Mouse (Mus musculus): ENCODE measurements around the gene Zfyve28. TPM values are rescaled to one million over a fixed set of nuclear protein-coding genes. Genes with fewer than 3 reads are reported as not detected.

The Zfyve28 gene
- polyA plus RNA-seq, 1 experiment = 42.2 TPM

DNA sequence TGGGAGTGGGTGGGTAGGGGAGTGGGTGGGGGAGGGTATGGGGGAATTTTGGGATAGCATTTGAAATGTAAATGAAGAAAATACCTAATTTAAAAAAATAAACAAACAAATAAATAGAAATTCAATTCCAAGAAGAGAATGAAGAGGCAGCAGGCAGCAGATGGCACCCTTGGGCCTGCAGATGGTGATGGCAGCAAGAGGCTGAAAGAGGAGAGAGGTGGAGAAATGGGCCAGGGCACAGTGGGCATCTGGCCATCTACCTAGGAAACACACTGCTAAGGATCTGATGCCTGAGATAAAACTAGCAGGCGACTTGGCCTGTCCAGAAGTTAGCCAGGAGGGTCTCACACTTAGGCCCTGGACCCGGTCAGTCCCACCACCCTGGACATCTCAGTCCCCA lies 83.3 kb downstream of the Zfyve28 start:
- H3K4me1 ChIP-seq (ENCODE audit: control insufficient read depth, insufficient read depth, low read length) = no peaks in the 10 kb centered on the region
- H3K4me3 ChIP-seq (ENCODE audit: insufficient read depth, low read length) = no peak overlapping the region
- no peak overlapping the region for H3K27ac ChIP-seq (ENCODE audit: insufficient read depth, low read length)
- TF ChIP-seq CTCF (IDR thresholded peaks at IDR 0.05; ENCODE audit: extremely low read depth, insufficient read depth, low read length) (no peak), POLR2A (IDR thresholded peaks at IDR 0.05; ENCODE audit: extremely low read depth, insufficient read depth, low read length) (no peak)

DNA sequence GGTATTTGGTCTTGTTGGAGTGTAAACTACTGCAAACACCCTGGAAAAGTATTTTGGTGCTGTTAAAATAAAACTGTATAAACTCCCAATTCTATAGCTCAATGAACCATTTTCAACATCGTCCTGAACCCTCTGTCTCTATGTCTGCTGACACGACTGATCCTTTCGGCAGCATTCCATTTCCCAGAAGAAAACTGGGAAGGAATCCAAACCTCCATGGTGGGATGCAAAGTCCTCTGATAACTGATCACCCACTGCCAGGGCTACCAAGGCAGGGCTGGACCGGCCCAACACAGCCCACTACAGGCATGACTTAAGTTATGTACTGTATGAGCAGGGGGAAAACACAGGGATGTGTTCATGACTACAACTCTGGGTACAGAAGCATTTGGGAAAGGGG lies 86.2 kb downstream of the Zfyve28 start:
- Histone ChIP-seq H3K4me3 (ENCODE audit: insufficient read depth, low read length) (no peak overlapping the region), H3K27ac (ENCODE audit: insufficient read depth, low read length) (no peak overlapping the region), H3K4me1 (ENCODE audit: control insufficient read depth, insufficient read depth, low read length) (no peaks in the 10 kb centered on the region; the same call in 1 of the 2 replicates)
- no peak for TF ChIP-seq POLR2A (IDR thresholded peaks at IDR 0.05; ENCODE audit: extremely low read depth, insufficient read depth, low read length)
- no peak for TF ChIP-seq CTCF (IDR thresholded peaks at IDR 0.05; ENCODE audit: extremely low read depth, insufficient read depth, low read length)

DNA sequence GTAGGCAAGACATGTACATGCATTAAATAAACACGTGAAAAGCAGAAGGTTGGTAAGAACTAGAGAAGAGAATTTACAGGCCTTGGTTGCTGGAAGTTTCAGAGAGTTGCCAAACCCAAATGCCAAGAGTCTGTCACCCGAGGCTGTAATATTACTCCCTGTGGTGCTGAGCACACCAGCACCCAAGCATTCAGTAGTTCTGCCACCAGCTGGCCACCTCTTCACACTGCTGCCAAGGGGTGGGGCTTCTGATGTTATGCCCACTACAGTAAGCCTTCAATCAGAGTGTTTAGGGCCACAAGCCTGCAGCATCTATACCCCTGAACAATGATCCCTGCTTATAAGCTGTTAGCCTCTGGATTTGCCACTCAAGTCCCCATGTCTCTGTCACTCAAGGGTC lies 86.9 kb downstream of the Zfyve28 start:
- no peak overlapping the region for H3K4me3 ChIP-seq (ENCODE audit: insufficient read depth, low read length)
- no peaks in the 10 kb centered on the region; the same call in 1 of the 2 replicates for H3K4me1 ChIP-seq (ENCODE audit: control insufficient read depth, insufficient read depth, low read length)
- TF ChIP-seq POLR2A (IDR thresholded peaks at IDR 0.05; ENCODE audit: extremely low read depth, insufficient read depth, low read length) (no peak), CTCF (IDR thresholded peaks at IDR 0.05; ENCODE audit: extremely low read depth, insufficient read depth, low read length) (no peak)
- H3K27ac ChIP-seq (ENCODE audit: insufficient read depth, low read length) = no peak overlapping the region

DNA sequence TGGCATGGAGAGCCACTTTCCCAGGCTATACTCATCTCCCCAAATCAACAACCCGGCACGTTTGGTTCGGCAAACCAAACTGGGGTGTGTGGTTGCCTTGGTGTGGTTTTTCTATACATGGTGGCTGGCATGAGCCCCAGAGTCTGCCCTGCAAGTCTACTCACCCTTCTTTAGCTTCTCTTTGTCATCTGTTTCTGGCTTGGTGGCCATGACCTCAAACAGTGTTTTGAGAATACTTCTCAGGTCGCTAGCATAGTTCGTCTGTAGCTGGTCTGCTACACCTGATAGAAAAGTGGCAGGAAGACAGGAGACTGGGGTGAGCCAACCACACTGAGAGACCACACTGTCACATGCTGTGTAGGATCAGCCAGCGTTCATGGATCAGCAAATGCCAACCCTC lies 89.6 kb downstream of the Zfyve28 start:
- Histone ChIP-seq H3K4me1 (ENCODE audit: control insufficient read depth, insufficient read depth, low read length) (peaks cover 11% of the 10 kb centered on the region), H3K4me3 (ENCODE audit: insufficient read depth, low read length) (no peak overlapping the region), H3K27ac (ENCODE audit: insufficient read depth, low read length) (no peak overlapping the region)
- TF ChIP-seq CTCF (IDR thresholded peaks at IDR 0.05; ENCODE audit: extremely low read depth, insufficient read depth, low read length) = no peak
- TF ChIP-seq POLR2A (IDR thresholded peaks at IDR 0.05; ENCODE audit: extremely low read depth, insufficient read depth, low read length) = no peak

DNA sequence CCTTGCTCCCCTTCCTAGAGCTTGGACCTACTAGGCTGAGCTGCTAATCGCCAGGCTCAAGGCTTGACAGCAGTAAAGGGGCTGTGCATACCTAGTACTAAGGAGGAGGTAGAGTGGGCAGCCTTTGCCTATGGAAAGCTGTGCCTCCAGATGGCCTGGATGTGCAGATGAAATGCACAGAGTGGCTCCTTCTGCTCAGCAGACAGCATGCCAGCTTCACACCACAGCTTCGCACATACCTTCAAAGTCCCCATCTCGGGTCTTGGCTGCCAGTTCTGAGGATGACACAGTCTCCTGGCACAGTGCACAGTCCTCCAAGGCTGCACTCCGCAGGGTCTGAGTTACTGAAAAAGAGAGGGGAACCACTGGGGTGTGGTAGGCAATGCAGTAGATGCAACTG lies 91.0 kb downstream of the Zfyve28 start:
- H3K4me3 ChIP-seq (ENCODE audit: insufficient read depth, low read length) = no peak overlapping the region
- H3K27ac ChIP-seq (ENCODE audit: insufficient read depth, low read length) = 0 out of 2 replicates have a peak overlapping the region, but pooled peaks have one; percentile 6
- no peak for TF ChIP-seq CTCF (IDR thresholded peaks at IDR 0.05; ENCODE audit: extremely low read depth, insufficient read depth, low read length)
- TF ChIP-seq POLR2A (IDR thresholded peaks at IDR 0.05; ENCODE audit: extremely low read depth, insufficient read depth, low read length) = no peak
- H3K4me1 ChIP-seq (ENCODE audit: control insufficient read depth, insufficient read depth, low read length) = peaks cover 11% of the 10 kb centered on the region

DNA sequence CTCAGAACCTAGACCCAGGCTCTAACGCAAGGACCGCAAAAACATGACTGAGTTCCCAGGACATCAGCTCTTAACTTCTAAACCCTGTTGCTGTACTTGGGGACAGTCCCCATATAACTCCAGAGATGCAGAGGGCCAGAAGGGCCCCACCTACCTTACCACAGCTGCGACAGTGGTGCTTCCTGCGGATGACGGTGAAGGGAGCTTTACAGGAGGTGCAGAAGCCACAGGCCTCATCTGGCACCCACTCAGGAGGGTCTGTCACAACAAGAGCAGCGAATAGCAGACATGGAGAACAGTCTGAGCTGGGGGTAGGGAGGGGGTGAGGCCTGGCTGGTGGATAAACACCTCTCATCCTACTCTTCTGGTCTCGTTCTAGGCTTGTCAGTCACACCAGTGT lies 91.8 kb downstream of the Zfyve28 start:
- Histone ChIP-seq H3K27ac (ENCODE audit: insufficient read depth, low read length) (no peak overlapping the region), H3K4me1 (ENCODE audit: control insufficient read depth, insufficient read depth, low read length) (peaks cover 11% of the 10 kb centered on the region), H3K4me3 (ENCODE audit: insufficient read depth, low read length) (no peak overlapping the region)
- TF ChIP-seq CTCF (IDR thresholded peaks at IDR 0.05; ENCODE audit: extremely low read depth, insufficient read depth, low read length) (no peak), POLR2A (IDR thresholded peaks at IDR 0.05; ENCODE audit: extremely low read depth, insufficient read depth, low read length) (no peak)

DNA sequence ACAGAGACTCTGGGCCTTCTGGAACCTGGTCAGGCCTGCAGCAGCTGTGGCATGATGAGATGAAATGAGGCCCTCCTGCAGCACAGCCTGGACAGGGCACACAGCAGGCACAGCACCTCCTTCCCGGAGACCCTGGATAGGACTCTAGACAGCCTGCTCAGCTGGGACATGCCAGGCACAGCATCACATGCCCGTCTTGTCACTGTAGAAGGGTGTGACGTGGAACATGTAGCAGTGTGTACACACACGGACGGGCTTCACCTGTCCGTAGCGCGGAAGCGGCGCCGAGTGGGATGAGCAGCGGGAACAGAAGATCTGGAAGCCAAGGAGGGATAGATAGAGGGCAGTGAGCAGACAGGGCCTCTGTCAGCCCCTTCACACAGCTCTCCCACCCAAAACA lies 92.5 kb downstream of the Zfyve28 start:
- Histone ChIP-seq H3K4me3 (ENCODE audit: insufficient read depth, low read length) (no peak overlapping the region), H3K27ac (ENCODE audit: insufficient read depth, low read length) (peak overlapping the region; percentile 83), H3K4me1 (ENCODE audit: control insufficient read depth, insufficient read depth, low read length) (peaks cover 11% of the 10 kb centered on the region)
- TF ChIP-seq POLR2A (IDR thresholded peaks at IDR 0.05; ENCODE audit: extremely low read depth, insufficient read depth, low read length) (no peak), CTCF (IDR thresholded peaks at IDR 0.05; ENCODE audit: extremely low read depth, insufficient read depth, low read length) (no peak)

DNA sequence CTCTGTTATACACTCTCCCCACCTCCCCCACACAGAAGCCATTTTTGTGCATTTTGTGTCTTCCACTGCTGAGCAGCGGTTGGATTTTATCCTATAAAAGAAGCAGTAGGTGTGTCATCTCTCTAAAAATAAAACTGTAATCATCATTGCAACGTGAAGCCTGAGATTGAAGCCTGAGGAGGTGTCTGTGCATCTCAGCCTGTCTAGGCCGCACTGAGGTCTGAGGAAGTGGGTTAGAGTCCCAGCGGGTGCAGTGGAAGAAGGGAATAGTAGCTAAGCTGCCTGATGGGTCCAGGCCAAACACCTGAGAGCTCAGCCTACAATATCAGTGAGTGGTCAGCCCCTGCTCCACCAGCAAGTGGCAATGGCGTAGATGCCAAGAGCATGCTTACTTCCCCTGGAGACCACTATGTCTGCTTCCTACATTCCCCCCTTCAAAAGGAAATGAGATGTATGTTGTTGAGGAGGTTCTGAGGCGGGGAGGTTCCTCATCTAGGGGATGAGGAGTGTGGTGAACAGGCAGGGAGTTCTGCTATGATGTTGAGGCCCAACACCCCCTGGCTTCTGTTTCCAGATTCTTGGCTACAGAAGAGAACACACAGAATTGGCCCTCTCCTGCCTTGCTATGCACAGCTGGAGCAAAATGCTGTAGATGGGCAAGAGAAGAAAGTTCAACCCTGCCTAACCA lies 93.1 kb downstream of the Zfyve28 start:
- peaks cover 11% of the 10 kb centered on the region for H3K4me1 ChIP-seq (ENCODE audit: control insufficient read depth, insufficient read depth, low read length)
- no peak overlapping the region for H3K4me3 ChIP-seq (ENCODE audit: insufficient read depth, low read length)
- H3K27ac ChIP-seq (ENCODE audit: insufficient read depth, low read length) = peak overlapping the region; percentile 83
- TF ChIP-seq CTCF (IDR thresholded peaks at IDR 0.05; ENCODE audit: extremely low read depth, insufficient read depth, low read length) (no peak), POLR2A (IDR thresholded peaks at IDR 0.05; ENCODE audit: extremely low read depth, insufficient read depth, low read length) (no peak)

DNA sequence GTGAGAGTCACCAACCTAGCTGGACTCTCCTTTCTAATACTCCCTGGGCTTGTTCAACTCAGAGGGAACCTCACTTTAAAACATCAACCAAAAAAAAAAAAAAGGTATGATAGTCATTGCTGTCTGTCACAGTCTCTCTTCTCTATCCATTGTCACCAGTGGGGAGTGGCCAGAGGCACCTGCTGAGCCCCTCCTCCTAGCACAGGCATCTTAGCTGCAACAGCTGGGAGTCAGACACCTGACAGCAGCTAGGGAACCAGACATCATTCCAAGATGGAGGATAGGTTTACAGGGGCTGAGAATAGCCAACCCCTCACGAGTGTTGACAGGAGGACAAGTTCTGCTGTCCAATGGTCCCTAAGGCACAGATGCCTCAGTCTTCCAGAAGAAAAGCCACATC lies 93.8 kb downstream of the Zfyve28 start:
- Histone ChIP-seq H3K4me3 (ENCODE audit: insufficient read depth, low read length) (no peak overlapping the region), H3K27ac (ENCODE audit: insufficient read depth, low read length) (peak overlapping the region; percentile 14; the same call in 1 of the 2 replicates)
- TF ChIP-seq POLR2A (IDR thresholded peaks at IDR 0.05; ENCODE audit: extremely low read depth, insufficient read depth, low read length) = no peak
- no peak for TF ChIP-seq CTCF (IDR thresholded peaks at IDR 0.05; ENCODE audit: extremely low read depth, insufficient read depth, low read length)

DNA sequence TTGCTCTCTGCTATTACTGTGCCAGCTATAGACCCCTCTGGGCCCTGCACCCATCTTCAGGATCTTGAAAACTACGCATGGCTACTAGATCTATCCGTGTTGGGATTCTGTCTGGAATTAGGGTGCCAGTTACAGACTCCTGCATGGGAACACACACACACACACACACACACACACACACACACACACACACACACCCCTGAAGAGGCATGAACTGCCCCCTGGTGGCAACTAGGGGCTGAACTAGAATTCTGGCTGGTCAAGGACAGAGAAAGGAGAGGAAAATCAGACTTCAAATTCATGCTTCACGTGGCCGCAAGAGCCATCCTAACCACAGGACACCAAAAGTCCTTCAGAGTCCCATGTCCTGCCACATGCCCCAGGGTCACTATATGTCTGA lies 96.4 kb downstream of the Zfyve28 start:
- no peak overlapping the region for H3K27ac ChIP-seq (ENCODE audit: insufficient read depth, low read length)
- TF ChIP-seq POLR2A (IDR thresholded peaks at IDR 0.05; ENCODE audit: extremely low read depth, insufficient read depth, low read length) (no peak), CTCF (IDR thresholded peaks at IDR 0.05; ENCODE audit: extremely low read depth, insufficient read depth, low read length) (peak; percentile 40)
- no peak overlapping the region for H3K4me3 ChIP-seq (ENCODE audit: insufficient read depth, low read length)
- peaks cover 11% of the 10 kb centered on the region for H3K4me1 ChIP-seq (ENCODE audit: control insufficient read depth, insufficient read depth, low read length)

More for the DNA sequence above, 93.8 kb downstream of the Zfyve28 start:
- peaks cover 11% of the 10 kb centered on the region for H3K4me1 ChIP-seq (ENCODE audit: control insufficient read depth, insufficient read depth, low read length)
